Mouse (Mus musculus): ENCODE measurements around the gene Chit1. TPM values are rescaled to one million over a fixed set of nuclear protein-coding genes. Genes with fewer than 3 reads are reported as not detected.

The Chit1 gene
- polyA plus RNA-seq, 1 experiment from 2014 or later: 0.09 TPM

DNA sequence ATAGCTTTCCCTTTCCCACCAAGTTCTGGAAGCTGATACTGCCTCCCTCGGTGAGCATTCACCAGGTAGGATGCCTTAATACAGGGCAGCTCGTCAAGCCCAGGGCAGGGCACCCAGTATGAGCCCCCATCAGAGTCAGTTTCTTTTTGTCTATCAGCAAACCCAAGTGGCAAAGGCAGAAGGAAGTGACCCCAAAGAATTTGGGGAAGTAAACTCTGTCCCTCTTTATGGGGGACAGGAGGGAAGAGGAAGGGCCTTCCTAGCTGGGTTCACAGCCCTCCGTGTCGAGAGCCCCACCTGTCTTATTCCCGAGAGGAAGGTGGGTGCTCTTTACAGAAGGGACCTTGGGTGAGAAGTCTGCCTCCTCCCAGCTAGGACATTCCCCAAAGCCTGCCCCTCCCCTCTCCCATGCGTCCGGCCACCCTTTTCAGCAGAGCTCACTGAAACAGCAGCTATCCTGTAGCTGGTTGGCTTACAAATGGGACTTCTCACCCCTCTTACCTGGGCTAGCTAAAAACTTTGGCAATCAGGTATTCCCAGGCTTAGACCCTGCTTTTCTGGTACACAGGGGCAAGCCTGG is 15.9 kb upstream of the Chit1 start:
- H3K4me2 ChIP-seq: no peak overlapping the region
- H3K9ac ChIP-seq: no peak overlapping the region
- no peaks in the 10 kb centered on the region for H3K36me3 ChIP-seq (replicated peaks)
- H3K27ac ChIP-seq: no peak overlapping the region
- H3K9me3 ChIP-seq: no peaks in the 10 kb centered on the region
- H3K4me1 ChIP-seq: peaks cover 41% of the 10 kb centered on the region
- WGBS: 54% methylated on average over 7 of the region's 7 CpGs
- H3K27me3 ChIP-seq (replicated peaks): no peaks in the 10 kb centered on the region
- no peak for ATAC-seq (replicated peaks)
- no peak overlapping the region for H3K4me3 ChIP-seq

DNA sequence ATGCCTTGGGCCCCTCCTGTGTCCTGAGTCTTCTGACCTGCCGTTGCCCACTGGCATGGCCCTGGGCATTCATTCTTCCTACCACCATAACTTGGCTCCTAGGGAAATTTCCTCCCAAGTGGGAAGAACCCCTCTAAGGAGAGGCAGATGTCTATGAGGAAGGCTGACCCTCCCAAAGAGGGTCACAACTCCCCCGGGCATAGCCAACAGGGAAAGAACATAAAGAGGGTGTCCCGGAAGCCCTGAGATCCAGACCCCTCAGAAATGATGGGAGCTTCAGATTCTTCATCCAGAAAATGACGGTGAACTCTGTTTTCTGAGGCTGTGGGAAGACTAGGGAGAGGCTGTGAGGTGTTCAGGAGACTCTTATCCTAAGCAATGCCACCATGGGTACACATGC is 15.3 kb upstream of the Chit1 start:
- Histone ChIP-seq H3K36me3 (replicated peaks) (no peaks in the 10 kb centered on the region), H3K4me3 (no peak overlapping the region), H3K27ac (peak overlapping the region; percentile 72), H3K9me3 (no peaks in the 10 kb centered on the region), H3K27me3 (replicated peaks) (no peaks in the 10 kb centered on the region), H3K9ac (no peak overlapping the region), H3K4me2 (no peak overlapping the region), H3K4me1 (peaks cover 41% of the 10 kb centered on the region)
- no peak for ATAC-seq (replicated peaks)
- 75% methylated on average over 4 of the region's 4 CpGs for WGBS

DNA sequence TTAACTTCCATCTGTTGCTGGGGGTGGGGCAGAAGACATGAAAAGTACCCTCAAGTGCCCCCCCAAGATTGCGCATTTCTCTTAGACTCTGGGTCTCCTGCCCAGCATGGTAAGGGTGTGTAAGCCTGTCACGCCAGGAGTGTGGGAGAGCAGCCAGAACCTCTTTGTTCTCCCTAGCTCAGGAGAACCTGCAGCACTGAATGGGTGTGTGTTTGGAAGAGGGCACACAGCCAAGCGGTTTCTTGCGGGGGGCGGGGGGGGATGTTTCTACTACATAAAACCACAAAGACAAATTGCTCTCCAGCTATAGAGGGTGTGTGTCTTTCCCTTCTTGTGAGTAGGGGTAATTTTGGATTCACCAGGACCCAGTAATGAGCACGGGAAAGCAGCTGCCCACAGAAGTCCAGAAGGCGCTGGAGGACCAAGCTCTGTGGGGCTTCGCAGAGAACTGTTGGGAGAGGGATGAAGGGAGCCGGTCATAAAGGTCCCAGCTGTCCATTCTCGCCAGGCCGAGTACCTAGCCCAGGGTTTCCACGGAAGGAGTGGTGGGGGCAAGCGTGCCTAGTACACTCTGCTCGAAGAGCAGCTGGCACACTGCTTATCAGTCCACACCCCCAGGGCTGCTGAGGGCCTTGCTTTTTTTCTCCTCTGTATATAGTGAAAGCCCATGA is 14.6 kb upstream of the Chit1 start:
- H3K4me1 ChIP-seq: peaks cover 41% of the 10 kb centered on the region
- no peak overlapping the region for H3K4me3 ChIP-seq
- peak; percentile 46; the same call in 1 of the 2 replicates for ATAC-seq (replicated peaks)
- H3K36me3 ChIP-seq (replicated peaks): no peaks in the 10 kb centered on the region
- H3K27ac ChIP-seq: peak overlapping the region; percentile 72
- H3K27me3 ChIP-seq (replicated peaks): no peaks in the 10 kb centered on the region
- no peak overlapping the region for H3K4me2 ChIP-seq
- 14% methylated on average over 14 of the region's 14 CpGs for WGBS
- no peaks in the 10 kb centered on the region for H3K9me3 ChIP-seq
- no peak overlapping the region for H3K9ac ChIP-seq

DNA sequence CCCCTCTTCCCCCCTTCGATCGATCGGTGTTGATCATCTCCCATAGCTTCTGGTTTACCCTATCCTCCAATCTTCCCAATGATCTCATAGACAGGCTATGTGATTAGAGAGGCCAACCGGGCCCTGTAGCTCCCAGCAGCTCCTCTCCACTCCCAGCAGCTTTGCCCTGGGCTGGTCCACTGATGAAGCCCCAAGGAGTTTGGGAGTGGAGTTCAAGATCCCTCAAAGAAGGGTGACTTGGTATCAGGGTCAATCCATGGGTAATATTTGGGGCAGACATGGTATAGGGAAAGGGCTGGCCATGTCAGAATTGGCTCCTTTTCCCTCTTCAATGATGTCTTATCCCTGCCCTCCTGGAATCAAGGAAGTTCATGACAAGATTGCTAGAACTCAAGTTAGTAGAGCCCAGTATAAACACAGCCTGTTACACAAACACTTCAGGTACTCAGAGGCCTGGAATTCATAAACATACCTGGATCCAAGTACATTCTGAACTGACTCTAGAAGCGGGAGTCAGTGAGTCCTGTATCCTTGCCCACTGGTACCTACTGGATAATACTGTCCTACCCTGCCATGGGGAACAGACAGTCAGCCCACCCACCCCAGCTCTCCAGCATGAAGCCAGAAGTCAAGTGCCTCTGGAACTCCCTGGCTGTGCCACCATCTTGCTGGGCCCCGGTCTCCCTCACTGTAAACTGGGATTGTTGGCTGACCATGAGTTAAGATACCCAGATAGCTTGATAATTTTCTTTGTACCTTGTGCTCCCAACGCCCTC is 13.8 kb upstream of the Chit1 start:
- Histone ChIP-seq H3K27ac (peak overlapping the region; percentile 72), H3K4me3 (no peak overlapping the region), H3K4me1 (peaks cover 40% of the 10 kb centered on the region), H3K36me3 (replicated peaks) (no peaks in the 10 kb centered on the region), H3K27me3 (replicated peaks) (no peaks in the 10 kb centered on the region), H3K9ac (no peak overlapping the region), H3K4me2 (no peak overlapping the region), H3K9me3 (no peaks in the 10 kb centered on the region)
- no peak for ATAC-seq (replicated peaks)
- WGBS: 81% methylated on average over 7 of the region's 7 CpGs

DNA sequence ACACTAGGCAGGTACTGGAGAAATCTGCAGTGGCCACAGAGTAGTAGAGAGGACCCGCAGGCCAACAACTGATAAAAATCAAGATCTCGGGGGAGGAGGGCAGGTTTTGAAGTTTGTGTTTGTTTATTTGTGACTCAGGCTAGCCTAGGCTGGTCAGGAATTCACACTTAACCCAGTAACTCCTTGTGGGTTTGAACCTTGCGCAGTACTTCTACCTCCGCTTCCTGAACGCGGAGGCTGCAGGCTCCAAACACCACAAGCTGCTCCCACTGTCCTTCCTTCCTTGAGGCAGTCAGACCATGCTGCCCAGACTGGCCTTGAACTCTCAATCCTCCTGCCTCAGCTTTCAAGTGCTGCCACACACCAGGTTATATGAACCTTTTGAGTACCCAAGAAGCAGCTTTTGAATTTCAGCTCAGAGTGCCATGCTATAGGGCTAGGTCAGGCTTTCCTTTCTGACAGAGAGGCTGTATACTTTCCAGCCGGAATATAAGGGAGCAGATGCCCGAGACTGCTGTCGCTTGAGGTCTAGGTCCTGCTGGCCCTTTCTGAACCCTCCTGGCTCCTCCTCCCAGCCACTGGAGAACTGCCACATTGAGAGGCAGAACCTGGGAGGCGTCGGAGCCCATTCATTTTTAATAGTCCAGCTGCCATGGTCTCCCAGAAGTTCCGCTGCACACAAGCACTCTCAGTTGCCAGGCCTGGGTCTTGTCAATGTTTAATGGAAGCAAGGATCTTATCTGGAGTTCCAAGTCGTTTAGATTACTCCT is 12.9 kb upstream of the Chit1 start:
- Histone ChIP-seq H3K27me3 (replicated peaks) (no peaks in the 10 kb centered on the region), H3K9ac (no peak overlapping the region), H3K27ac (no peak overlapping the region), H3K36me3 (replicated peaks) (no peaks in the 10 kb centered on the region), H3K9me3 (no peaks in the 10 kb centered on the region), H3K4me3 (no peak overlapping the region), H3K4me1 (peaks cover 31% of the 10 kb centered on the region), H3K4me2 (no peak overlapping the region)
- no peak for ATAC-seq (replicated peaks)
- WGBS: 65% methylated on average over 13 of the region's 13 CpGs

DNA sequence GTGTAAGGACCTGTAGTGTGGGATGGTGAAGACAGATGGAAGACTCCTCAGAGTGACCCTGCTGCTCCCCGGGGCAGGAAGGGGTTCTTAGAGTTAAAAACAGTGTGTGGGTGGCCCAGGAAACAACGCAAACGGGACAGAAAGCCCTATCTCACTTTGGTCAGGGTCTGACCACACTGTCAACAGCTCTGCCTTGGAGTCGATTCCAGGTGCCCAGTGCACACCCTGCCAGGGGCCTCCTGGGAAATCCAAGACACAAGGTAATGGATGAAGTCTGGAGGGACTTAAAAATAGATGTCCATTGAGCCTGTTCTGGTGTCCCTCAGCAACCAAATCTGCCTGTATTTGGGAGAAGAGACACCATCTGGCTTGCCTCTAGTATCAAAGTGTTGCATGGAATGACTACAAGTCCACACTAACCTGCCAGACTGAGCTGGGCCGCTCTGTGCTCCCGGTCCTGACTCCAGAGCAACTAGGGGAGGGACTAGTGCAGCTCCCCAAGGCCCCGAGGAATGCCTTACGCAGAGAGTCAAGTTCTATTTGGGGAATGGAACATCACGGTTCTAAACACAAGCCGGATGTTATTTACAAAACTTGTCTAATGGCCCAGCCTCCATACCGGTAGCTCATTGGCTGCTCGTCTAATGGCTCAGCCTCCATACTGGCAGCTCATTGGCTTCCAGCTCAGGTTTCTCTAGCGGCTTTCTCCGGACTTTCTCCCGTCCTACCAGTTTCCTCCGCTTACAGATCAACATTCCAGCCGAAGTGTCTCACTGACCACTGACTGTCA is 12.1 kb upstream of the Chit1 start:
- no peaks in the 10 kb centered on the region for H3K27me3 ChIP-seq (replicated peaks)
- WGBS: 10% methylated on average over 17 of the region's 17 CpGs
- peak overlapping the region; percentile 72 for H3K4me2 ChIP-seq
- H3K36me3 ChIP-seq (replicated peaks): no peaks in the 10 kb centered on the region
- peak overlapping the region; percentile 36 for H3K4me3 ChIP-seq
- H3K9me3 ChIP-seq: no peaks in the 10 kb centered on the region
- ATAC-seq (replicated peaks): peak; percentile 69
- H3K4me1 ChIP-seq: peaks cover 24% of the 10 kb centered on the region
- peak overlapping the region; percentile 68 for H3K27ac ChIP-seq
- peak overlapping the region; percentile 32; the same call in 1 of the 2 replicates for H3K9ac ChIP-seq

DNA sequence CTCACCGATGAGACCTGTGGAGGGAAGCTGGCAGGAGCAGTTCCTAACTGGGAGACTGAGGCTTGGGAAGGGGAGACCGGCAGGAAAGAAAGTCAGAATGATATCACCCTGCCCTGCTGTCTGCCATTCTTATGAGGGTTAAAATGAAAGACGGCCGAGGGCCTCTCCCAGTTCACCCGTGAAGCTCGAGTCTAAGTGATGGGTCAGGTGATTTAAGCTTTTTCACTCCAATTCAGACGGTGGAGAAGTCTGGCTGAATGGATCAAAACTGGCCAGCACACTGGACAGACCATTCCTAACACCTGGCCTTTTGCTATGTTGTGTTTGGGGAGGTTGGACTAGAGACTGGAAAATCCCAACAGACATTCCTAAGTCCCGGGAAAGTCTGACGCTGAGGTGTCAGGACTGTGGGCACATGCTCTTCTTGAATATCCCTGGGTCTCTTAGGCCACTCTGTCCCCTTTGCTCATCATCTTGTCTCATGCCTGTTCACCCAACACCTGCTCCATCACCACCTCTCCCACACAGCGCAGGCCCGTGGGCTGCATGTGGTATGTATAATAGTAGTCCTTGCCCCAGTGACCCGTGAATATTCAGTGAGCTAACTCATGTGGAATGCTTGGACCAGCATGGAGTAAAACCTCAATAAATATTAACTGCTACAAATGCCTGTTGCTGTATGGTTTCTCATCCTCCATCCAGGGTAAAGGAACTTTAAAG is 11.4 kb upstream of the Chit1 start:
- H3K9ac ChIP-seq: 0 out of 2 replicates have a peak overlapping the region, but pooled peaks have one; percentile 32
- H3K4me1 ChIP-seq: peaks cover 22% of the 10 kb centered on the region
- peak overlapping the region; percentile 68 for H3K27ac ChIP-seq
- peak overlapping the region; percentile 36 for H3K4me3 ChIP-seq
- ATAC-seq (replicated peaks): no peak
- H3K4me2 ChIP-seq: peak overlapping the region; percentile 72
- no peaks in the 10 kb centered on the region for H3K36me3 ChIP-seq (replicated peaks)
- H3K27me3 ChIP-seq (replicated peaks): no peaks in the 10 kb centered on the region
- H3K9me3 ChIP-seq: no peaks in the 10 kb centered on the region
- 25% methylated on average over 12 of the region's 12 CpGs for WGBS

DNA sequence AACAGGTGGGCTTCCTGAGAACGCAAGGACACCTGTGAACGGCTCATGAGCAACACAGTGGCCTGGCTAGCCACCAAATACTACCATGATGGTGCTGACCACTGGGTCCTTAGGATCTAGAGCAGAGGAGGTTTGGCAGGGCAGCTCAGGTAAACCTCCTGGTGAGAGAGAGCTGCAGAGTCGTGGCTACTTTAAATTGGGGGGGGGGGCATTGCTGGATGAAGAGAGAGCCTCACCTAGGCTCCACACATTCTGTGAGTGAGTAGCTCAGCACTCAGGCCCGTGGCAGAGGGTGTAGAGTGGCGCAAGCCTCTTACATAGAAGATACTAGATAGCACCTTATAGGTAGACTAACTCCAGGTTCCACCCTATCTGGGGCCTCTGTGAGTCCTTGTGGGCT is 10.6 kb upstream of the Chit1 start:
- Histone ChIP-seq H3K27me3 (replicated peaks) (no peaks in the 10 kb centered on the region), H3K36me3 (replicated peaks) (no peaks in the 10 kb centered on the region), H3K4me3 (no peak overlapping the region), H3K27ac (no peak overlapping the region), H3K9ac (no peak overlapping the region), H3K9me3 (no peaks in the 10 kb centered on the region), H3K4me2 (no peak overlapping the region), H3K4me1 (peaks cover 22% of the 10 kb centered on the region)
- 84% methylated on average over 5 of the region's 5 CpGs for WGBS
- ATAC-seq (replicated peaks): no peak

DNA sequence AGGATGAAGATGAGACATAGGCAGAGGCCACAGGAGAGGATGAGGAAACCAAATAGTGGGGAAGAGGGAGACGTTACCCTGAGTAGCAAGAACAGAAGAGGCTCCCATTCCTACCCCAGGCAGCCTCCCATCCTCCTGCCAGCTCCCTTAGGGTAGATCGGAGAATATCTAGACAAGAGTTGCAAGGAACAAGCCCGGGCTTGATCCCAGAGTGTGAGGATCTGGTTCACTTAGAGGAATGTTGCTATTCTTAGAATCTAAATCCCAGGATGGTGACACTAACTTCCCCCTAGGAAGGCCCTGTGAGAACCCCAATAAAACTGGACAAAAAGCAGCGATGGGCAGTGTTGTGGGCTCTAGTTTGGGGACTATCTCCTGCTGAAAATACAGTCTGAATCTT is 10.1 kb upstream of the Chit1 start:
- Histone ChIP-seq H3K9ac (no peak overlapping the region), H3K36me3 (replicated peaks) (no peaks in the 10 kb centered on the region), H3K9me3 (no peaks in the 10 kb centered on the region), H3K4me2 (no peak overlapping the region), H3K27ac (no peak overlapping the region), H3K4me1 (peaks cover 22% of the 10 kb centered on the region), H3K4me3 (no peak overlapping the region), H3K27me3 (replicated peaks) (no peaks in the 10 kb centered on the region)
- 83% methylated on average over 4 of the region's 4 CpGs for WGBS
- ATAC-seq (replicated peaks): no peak

DNA sequence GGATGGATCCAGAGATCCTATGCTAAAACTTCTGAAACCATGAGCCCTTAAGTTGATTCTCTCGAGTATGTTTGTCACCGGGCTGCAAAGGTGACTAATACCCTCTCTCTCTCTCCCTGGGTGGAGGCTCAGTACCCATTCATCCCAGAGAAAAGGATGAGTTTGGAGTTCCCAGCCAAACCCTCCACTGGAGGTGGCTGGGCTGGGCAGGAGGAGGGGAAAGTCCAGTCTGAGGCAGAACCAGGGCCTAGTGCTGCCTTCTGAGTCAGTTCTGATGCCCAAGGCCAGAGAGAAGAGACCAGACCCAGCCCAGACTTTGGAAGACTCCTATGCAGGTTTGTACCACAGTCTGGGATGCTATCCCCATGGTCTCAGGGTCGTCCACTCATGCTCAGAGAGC is 9.4 kb upstream of the Chit1 start:
- H3K27me3 ChIP-seq (replicated peaks): no peaks in the 10 kb centered on the region
- H3K9ac ChIP-seq: no peak overlapping the region
- H3K4me3 ChIP-seq: no peak overlapping the region
- no peak overlapping the region for H3K4me2 ChIP-seq
- no peaks in the 10 kb centered on the region for H3K36me3 ChIP-seq (replicated peaks)
- peaks cover 20% of the 10 kb centered on the region for H3K4me1 ChIP-seq
- no peaks in the 10 kb centered on the region for H3K9me3 ChIP-seq
- WGBS: 70% methylated on average over 3 of the region's 3 CpGs
- ATAC-seq (replicated peaks): no peak
- H3K27ac ChIP-seq: no peak overlapping the region

DNA sequence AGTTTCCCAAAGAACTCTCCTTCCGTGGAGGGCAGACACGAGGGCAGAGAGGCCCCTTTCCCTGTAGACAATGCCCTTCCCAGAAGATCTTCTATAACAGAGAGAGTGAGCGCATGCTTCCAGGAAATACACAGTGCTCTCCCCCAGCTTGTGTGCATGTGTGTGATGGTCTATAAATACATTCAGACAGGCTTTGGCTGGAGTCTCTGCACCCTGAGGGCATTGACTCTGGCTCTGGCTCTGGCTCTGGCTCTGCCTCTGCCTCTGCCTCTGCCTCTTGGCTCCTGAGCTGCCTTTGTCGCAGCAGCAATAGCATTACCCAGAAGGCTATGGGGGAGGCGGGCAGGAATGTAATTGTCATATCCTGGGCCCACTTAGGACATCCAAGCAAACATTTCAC is 7.2 kb upstream of the Chit1 start:
- Histone ChIP-seq H3K4me2 (no peak overlapping the region), H3K9ac (no peak overlapping the region), H3K27ac (no peak overlapping the region), H3K27me3 (replicated peaks) (no peaks in the 10 kb centered on the region), H3K36me3 (replicated peaks) (no peaks in the 10 kb centered on the region), H3K9me3 (no peaks in the 10 kb centered on the region), H3K4me3 (no peak overlapping the region), H3K4me1 (peaks cover 10% of the 10 kb centered on the region)
- ATAC-seq (replicated peaks): no peak
- 75% methylated on average over 5 of the region's 5 CpGs for WGBS

Data from midbrain, embryonic 15.5 days (tissue).